Mouse (Mus musculus): ENCODE measurements around the gene Slc2a1. TPM values are rescaled to one million over a fixed set of nuclear protein-coding genes. Genes with fewer than 3 reads are reported as not detected.

Slc2a1 gene
- 35.4 TPM for total RNA-seq (2023)

DNA sequence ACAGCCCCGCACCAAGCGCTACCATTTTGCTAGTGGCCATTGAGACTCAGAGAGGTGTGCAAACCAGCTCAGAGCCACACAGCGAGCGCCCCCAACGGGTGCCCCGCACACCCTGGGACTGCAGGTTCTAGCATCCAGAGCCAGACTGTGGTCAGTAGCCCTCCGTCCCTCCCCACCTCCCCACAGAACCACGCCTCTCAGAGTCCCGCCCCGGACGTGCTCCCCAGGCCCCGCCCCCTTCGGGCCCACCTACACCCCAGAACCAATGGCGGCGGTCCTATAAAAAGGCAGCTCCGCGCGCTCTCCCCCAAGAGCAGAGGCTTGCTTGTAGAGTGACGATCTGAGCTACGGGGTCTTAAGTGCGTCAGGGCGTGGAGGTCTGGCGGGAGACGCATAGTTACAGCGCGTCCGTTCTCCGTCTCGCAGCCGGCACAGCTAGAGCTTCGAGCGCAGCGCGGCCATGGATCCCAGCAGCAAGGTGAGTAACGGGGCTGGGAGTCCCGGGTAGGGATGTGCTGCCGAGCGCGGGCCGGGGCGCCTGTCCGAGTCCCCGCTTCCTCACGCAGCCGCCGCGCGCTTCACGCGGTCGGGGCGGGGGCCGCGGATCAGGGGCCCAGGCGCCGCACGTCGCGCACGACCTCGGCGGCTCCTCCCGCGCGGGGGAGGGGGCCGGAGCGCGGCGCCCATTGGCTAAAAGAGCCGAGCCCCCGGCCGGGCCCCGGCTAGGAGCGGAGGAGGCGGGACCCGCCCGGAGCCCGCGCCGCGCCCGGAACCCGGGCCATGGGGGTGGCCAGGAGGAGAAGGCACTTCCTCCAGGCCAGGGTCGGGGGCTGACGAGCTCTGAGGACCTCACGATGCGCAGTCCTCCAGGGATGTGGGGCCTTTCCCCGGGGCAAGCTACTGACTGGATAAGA lies at the start of gene Slc2a1:
Slc2a1 (plus strand) TSS at position 217 of the 914 bp plus-strand sequence.

GRCm38 (mm10) chr4:119173851-119174453 lies 65.4 kb downstream of the Slc2a1 start, which contains the start of gene Zfp691:
Zfp691 (minus strand) TSS chr4:119174195.

Other genes starting within 250 kb of the Slc2a1 start
- not detected for gene Olfr1331, start 244.1 kb upstream of the Slc2a1 start, total RNA-seq (2023)
- not detected for gene Olfr1330, start 220.1 kb upstream of the Slc2a1 start, total RNA-seq (2023)
- not detected for gene Olfr1329, start 191.2 kb upstream of the Slc2a1 start, total RNA-seq (2023)
- gene Olfr1328, start 170.1 kb upstream of the Slc2a1 start, total RNA-seq (2023), result not detected
- gene Lao1, start 147.1 kb upstream of the Slc2a1 start, total RNA-seq (2023), result not detected
- 8.0 TPM for gene Zfp691, start 65.5 kb downstream of the Slc2a1 start, total RNA-seq (2023)
- 0.68 TPM for gene Ermap, start 81.3 kb downstream of the Slc2a1 start, total RNA-seq (2023)
- gene Svbp, start 86.6 kb downstream of the Slc2a1 start, total RNA-seq (2023), result 17.3 TPM
- gene Tmem269, start 109.5 kb downstream of the Slc2a1 start, total RNA-seq (2023), result not detected
- 10.0 TPM for gene AU022252, start 124.0 kb downstream of the Slc2a1 start, total RNA-seq (2023)
- gene P3h1, start 124.2 kb downstream of the Slc2a1 start, total RNA-seq (2023), result 7.2 TPM
- not detected for gene Cldn19, start 146.7 kb downstream of the Slc2a1 start, total RNA-seq (2023)
- gene Ybx1, start 185.9 kb downstream of the Slc2a1 start, total RNA-seq (2023), result 344 TPM
- gene Ppih, start 211.8 kb downstream of the Slc2a1 start, total RNA-seq (2023), result 23.9 TPM

Data from CD4-positive naive resting alpha-beta T cell, adult 57 days (primary cell).